Mouse (Mus musculus): Measurements from ENCODE around the gene Ndufa8.

Gene Ndufa8

DNA sequence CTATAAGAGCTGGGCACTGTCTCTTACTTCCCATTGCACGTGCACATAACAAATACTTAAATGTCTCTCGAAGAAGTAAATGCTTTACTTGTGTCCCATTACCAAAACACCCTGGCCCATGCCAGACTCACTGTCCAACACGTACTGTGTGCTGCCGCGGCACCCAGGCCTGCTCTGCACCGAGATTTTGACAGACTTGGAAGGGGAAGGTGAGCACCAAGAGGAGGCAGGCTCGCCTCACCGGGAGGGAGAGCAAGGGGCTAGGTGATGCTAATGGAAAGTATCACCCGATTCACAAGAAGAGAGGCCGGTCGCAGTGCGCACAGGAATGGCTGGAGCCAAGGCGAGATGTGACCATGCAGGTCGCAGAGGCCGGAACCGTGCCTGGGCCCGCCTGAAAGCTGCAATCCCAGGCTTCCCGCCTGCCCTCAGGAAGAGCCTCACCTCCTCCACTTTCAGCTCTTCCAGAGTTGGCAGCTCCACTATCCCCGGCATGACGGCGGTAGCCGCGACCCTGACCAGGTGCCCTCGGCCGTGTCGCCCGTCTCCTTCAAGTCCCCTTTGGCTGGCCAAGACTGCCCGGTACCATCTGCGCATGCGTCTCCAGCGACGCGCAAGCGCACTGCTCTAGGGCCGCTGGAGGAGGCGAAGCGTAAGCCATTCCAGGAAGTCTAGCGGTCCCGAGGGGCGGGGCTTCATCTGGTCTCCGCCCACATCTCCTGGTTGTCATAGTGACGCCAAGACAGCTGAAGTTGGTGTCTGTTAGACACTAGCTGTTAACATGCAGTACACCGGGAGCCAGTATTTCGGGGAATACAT lies at the start of gene Ndufa8, which contains the start of gene Morn5:
Gene Ndufa8, minus strand, starts transcription at position 659 of the 819 bp plus-strand sequence.
Gene Morn5, plus strand, starts transcription at position 711 of the 819 bp plus-strand sequence.
- peak; percentile 99 for DNase-seq (ENCODE audit: extremely low spot score)

DNA sequence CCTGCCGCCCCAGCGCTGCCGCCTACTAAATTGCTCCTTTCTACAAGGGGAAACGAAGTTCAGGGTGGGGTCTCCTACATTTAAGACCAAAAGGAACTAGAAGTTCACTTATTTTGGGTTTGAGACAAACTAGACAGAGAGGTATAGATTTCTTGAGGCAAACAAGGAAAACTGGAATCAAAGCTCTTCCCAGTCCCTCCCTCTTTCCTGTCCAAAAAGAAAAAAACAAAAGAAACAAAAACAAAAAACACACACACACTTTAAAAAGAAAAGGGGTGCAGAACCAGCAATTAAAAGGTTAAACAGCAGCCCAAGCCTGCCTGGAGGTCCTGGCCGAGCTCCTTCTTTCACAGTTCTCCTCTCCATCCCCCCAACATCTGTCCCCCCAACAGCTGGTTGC lies 48.8 kb upstream of the Ndufa8 start:
- DNase-seq (ENCODE audit: extremely low spot score) = no peak

DNA sequence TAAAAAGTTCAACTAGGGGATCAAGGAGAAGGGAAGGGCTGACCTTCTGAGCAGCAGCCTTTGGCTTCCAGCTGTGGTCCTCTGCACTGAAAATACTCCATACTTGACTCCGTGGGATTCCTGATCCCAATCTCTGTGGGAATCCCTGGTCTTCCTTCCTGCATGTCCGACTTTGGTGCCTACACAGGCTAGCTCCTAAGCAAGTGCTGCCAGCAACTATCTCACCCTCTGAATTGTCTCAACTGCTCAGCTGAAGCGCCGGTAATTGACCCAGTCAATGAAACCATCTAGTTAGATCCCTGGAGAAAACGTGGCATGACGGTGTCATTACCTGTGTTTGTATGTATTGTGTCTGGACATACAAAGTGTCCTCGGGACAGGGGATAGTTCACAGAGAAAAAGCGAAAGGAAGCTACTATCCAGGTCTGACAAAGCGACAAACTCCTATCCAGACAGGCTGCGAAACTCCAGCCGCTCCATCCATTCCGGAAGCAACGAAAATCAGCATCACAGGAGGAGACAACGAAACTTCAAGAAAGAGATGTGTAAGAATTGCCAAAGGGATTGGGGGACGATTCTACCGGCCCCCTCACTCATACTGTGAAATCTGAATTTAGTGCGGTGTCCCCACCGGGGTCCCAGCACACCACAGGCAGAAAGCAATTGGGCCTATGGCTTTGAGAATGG lies 48.1 kb upstream of the Ndufa8 start:
- DNase-seq (ENCODE audit: extremely low spot score) = no peak

DNA sequence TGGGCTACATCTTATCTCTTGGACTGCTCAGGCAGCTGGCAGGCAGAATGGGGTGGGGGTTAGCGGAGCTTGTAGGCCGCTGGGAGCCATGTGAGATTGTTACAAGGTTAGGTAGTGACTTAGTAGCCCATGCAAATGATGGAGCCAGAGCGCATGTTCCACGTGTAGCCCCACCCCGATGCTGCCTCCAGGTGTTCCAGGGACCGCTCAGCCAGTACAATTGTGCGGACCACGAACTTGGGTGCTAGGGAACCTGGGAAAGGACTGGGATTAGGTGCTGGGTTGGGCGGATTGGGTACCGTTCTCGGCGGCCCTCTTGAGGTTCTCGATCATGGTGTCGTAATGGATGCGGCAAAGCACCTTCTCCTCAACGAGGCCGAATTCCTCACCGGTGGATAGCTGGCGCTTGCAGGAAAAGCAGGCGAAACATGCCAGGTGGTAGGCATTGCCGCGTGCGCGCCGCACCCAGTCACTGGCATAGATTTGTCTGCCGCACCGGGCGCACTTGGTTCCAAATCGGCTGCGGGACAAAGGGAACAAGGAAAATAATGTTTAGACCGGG lies 44.8 kb upstream of the Ndufa8 start:
- no peak for DNase-seq (ENCODE audit: extremely low spot score)

DNA sequence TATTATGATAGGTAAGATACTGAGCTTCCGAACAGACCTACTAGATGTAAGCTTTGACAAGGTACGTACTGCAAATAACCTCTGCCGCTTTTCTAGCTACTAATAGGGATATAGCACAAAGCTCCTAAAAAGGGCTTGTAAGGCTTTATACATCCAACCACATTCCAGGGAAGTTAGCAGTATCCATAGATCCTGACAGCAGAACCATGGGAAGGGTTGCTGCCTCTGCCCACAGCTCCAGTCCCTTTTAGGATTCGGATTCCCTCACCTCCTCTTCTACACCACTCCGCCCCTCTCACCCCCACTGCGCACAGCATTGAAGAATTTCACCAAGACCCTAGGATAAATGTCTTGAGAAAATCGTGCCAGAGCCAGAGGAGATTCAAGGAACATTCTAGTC lies 44.1 kb upstream of the Ndufa8 start:
- DNase-seq (ENCODE audit: extremely low spot score) = no peak

DNA sequence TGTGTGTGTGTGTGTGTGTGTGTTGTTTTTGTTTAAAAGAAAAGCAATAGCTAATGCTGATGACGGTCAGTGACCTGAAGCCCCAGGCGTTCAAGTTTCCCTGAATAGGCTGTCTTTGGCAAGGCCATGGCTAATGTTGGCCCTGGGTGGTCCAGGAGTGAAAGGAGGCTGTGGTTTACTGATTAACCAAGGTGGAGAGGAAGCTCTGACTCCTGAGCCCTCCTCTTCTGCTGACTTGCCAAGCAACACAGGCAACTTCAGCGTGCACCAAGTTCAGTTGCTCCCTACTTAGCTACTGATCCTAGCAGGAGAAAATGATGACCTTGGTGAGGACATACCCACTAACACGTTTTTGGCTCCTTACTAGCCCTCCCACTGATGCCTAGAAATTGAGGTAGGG lies 43.5 kb upstream of the Ndufa8 start:
- no peak for DNase-seq (ENCODE audit: extremely low spot score)

DNA sequence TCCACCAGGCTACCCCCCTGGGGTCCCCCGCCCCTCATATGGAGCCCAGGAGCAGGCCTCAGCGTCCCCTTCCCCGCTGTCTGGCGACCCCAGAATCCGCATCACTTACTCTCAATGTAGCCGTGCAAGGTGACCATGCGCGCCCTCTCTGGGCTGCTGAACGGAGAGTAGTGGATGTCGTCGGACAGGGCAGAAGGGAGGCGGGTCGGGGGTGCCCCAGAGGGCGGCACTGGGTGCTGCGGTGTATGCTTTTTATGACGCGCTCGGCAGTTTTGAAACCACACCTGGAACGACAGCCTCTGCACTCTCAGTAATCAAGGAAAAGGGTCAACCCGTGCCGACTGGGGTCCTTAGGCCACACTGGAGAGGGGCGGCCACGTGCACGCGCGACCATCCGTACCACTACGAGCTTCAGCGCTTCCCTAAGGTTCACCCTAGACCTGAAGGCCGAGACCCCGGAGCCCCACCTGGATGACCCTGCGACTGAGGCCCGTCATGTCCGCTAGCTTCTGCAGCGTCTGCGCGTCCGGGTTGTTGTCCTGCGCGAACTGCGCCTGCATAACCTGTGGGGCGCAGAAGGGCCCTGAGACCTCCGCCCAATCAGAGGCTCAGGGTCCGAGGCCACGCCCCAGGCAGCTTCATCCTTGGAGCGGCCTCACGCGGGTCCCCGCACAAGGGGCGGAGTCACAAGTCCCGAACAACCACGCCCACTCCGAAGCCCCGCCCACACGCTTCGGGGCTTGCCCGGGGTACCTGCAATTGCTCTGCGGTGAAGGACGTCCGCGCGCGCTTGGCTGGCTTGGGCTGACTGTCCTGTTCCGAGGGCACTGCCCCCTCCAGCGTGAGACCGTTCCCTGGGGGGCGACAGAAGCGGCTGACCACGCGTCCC lies 41.9 kb upstream of the Ndufa8 start:
- peak; percentile 89 for DNase-seq (ENCODE audit: extremely low spot score)

DNA sequence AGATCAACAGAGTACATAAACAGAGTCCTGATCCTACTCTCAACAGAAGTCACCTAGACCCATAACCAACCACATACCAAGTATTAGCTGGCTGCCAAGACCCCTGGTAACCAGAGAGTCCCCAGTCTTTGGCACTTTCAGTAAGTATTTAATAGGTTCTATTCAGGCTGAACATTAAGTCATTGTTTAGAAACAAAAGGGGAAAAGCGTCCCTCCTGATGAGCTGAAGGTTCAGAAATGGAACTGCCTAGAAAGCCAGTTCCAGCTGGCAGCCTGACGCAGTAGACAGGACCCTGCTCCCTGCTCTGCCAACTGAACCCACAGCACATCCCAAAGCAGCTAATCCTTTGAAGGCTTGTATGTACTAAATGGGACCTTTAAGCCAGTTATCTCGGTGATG lies 40.0 kb upstream of the Ndufa8 start:
- DNase-seq (ENCODE audit: extremely low spot score) = no peak

DNA sequence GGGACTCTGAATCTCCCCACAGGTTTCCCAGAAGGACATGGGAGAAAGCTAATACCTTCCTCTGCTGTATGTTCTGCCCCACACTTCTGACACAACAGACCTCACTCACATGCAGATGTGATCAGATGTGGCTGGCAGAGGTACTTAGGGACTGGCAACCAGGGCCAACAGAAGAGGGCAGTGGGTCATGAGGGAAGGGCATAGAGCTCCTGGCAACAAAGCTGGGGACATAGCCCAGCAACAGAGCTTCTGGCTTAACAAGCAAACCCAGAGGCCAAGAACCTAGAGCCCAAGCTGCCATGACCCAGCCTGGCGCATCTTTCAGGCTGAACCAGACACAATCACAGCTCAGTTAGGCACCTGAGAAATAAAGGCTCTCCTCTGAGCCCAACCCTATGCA lies 35.8 kb upstream of the Ndufa8 start:
- DNase-seq (ENCODE audit: extremely low spot score) = no peak

DNA sequence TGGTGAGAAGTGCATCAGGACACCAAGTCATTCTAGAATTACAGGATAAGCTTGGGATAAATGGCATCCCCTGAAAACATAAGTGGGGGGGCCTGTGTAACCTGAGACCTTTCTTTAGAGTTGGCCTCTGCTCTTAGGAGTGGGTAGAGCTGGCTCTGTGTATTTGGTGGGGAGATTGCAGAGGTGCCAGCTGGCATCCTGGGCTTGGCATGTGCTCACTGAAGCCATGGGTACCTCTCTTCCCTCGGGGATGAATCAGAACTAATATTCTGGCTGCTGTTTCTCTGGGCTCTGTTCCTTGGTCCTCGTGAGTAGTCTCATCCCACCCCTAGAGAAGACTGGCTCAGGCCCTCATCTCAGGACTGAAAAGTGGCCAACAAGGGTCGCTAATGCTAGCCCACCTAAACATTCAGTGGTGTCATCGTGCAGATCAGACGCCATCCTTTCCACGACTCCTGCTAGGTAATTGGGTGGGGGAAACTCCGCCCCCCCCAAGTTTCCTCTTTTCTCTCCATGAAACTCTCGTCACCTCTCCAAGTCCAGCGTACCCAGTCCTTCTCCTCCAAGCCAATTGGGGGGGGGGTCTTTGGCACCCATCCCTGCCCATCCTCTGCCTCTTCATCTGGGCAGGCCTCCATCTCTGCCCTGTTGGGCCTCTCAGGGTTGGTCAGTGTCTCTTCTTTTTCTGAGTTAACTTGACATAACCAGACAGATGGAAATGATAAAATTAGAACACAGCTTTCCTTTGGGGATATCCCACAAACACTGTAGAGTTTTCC lies 33.8 kb upstream of the Ndufa8 start:
- DNase-seq (ENCODE audit: extremely low spot score) = no peak

DNA sequence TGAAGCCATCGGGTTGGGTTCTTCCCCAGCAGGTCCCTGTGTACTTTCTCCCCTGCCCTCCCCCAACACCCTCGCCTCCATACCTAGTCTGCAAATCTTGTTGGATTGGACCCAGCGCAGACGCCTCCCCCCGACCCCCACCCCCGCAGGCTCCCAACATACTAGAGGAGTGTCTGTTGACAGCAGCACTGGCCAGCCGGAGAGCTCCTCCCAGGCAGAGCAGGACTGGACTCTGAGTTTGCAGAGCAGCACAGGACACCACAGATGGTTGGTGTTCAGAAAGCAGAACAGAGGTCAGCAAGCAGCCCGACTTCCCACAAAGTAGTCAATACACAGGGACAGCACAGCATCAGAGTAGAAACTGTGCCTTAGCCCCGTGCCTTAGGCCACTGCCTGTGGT lies 32.2 kb upstream of the Ndufa8 start:
- peak; percentile 19 for DNase-seq (ENCODE audit: extremely low spot score)

DNA sequence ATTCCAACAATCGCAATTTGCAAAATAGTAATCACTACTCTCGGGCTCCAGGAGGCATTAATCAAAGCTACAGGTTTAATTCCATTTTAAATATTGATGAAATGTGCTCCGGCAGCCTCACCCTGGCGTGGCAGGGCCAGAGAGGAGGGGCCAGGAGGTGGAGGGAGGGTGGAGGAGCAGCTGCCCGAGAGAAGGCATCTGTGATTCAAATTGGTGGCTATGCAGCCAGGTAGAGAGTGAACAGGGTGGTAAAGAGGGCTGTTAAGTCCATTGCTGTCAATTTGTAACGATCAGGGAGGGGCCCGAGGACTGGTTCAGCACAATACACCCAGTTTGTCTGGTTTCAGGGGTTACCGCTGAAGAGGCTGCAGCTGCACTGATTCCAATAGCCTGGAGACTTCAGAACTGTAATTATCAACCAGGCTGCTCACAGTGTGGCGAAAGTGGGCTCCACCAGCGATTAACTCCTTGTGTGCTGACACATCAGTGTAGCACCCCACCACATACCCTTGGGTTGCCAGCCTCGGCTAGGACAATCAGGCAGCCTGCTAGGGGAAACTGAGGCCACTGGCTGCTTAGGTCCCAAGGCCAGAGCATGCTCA lies 28.1 kb upstream of the Ndufa8 start:
- no peak for DNase-seq (ENCODE audit: extremely low spot score)

DNA sequence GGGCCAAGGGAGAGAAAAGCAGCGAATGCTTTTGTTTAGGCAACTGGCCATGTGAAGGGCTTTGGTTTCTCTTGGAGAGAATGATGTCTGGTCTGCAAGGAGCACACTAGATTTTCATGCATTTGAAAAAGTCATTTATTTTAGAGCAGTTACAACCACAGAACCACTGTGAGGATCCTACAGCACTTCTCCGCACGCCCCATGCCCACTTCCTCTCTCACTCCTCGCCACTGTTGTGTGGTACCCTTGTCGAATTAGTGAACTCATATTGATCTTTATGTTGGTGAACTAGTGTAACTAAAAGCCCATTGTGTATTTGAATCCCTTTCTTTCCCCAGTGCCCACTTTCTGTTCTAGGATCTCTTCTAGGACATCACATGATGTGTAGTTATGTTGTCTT lies 26.0 kb upstream of the Ndufa8 start:
- no peak for DNase-seq (ENCODE audit: extremely low spot score)

DNA sequence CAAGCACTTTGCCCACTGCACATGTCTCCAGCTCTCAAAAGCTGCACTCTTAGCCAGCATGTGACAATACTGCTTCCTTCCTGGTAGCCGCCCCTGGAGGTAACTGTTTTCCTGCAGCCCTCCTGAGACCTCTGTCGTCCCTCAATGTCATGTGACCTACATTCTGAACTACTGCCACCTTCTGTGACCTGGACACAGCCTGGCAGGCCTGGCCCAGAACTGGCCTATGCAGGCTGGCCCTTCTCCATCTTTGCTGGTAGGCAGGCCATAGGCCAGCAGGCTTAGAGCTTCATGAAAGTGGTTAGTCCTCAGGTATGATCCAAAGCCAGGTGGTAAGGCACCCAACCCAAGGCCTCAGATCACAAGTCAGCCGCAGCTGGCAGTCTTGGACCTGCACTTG lies 24.6 kb upstream of the Ndufa8 start:
- DNase-seq (ENCODE audit: extremely low spot score) = no peak

DNA sequence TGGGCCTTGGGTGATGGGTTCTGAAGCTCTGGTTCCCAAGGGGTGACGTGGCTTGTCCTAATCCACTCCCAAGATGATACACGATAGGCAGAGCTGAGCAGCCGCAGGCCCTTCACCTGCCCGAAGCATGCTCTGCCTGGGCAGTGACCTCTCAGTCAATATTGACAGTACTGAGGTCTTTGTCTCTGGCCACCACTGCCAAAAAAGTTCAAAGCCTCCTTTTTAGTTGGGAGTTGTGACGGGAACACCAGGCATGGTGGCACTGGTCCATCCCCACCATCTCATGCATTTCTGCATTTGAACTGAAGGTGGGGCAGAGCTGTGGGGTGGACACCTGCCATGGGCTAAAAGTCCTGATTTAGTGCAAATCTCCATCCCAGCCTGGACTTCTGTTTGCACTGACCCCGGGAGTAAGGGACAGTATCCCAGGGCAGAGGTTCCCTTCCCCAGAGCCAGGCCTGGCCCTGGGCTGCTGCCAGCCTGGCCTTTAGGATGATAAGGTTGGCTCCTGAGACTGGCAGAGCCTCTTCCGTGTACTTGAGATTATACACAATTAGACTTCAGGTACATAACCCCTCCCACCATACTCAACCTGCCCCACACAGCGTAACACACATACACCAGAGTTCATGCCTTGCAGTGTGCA lies 22.6 kb upstream of the Ndufa8 start:
- no peak for DNase-seq (ENCODE audit: extremely low spot score)

DNA sequence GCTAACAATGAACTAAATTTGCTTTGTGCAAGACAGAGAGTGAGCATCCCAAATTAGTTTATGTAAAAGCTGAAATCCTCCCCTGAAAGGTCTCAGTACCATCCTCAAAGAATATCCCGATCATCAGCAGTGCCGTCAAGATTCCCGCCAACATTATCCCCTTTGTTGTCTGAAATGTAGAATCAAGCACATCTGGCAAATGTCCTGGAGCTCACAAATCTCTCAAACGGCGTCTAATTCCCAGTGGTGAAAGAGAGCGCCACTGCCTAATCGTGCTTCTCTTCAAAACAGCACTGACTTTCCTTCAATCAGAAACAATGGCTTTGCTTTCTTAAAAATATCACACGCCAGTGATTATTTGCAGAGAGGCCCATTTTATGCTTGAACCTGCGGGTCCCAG lies 17.9 kb upstream of the Ndufa8 start:
- no peak for DNase-seq (ENCODE audit: extremely low spot score)

DNA sequence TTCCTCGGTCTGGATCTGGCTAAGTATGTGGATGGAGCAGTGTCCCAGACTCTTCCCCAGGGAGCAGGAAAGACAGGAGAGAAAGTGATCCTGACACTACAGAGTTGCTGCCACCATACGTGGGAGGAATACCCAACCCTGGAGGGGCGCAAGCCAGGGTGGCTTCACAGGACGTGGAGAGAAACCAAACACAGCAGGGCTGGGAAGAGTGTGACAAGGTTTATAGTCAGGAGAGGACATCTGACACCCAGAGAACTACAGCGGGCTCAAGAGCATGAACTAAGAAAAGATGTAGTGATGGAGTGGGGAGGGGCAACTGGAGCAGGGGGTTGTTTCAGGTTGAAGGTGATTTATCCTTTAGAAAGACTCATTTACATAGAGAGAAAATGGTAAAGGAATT lies 12.2 kb upstream of the Ndufa8 start:
- DNase-seq (ENCODE audit: extremely low spot score) = no peak

DNA sequence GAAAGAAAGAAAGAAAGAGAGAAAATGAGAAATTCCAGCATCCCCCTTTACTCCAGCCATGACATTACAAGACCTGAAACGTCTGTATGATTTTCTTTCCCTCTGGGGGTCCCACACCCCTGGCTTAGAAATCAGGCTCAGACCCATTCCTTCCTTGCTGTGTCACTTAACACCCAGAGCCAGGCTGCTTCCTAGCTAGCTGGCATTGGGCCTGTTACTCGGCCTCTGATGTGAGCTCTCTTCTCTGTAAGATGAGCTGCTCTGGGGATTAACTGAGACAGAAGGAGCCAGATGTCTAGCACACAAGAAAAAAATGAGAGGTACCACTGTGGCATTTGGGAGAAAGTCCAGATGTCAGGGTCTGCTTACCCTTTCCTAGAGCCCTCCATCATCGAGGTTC lies 7.0 kb upstream of the Ndufa8 start:
- no peak for DNase-seq (ENCODE audit: extremely low spot score)

DNA sequence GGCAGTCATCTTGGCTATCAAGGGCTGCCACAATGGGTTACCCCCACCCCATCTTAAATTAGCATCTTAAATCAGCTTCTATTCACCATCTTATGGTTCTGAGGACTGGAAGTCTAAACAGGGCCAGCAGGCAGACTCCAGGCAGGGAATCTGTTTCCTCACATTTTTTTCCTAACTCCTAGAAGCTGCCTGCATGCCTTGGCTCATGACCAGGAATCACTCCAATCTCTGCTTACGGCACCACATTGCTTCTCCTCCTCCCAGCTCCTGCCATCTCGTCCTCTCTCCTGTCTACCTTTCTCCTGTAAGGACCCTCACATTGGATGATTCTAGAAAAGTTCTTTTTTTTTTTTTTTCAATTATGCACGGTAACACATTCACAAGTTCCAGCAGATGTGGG lies 4.0 kb upstream of the Ndufa8 start:
- no peak for DNase-seq (ENCODE audit: extremely low spot score)

DNA sequence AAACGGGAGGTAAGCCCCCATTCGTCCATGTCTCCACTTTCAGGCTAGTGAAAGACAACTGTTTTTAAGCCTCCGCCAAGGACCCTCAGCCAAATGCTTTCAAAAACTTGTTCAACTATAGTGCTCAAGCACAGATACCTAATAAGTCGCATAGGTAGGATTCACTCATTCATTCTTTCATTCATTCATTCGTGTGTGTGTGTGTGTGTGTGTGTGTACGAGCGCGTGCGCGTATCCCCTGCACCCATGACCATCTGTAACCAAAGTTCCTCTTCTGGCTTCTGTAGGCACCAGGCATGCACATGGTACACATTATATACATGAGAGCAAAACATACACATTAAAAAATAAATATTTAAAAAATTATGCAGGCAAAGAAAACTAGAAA lies 355 bp upstream of the Ndufa8 start:
- DNase-seq (ENCODE audit: extremely low spot score) = no peak
